Mouse (Mus musculus): ENCODE results near the gene Ttc28. TPM values are rescaled to one million over a fixed set of nuclear protein-coding genes. Genes with fewer than 3 reads are reported as not detected.

The Ttc28 gene
- total RNA-seq, 1 experiment from 2014 or later = 6.3 TPM

DNA sequence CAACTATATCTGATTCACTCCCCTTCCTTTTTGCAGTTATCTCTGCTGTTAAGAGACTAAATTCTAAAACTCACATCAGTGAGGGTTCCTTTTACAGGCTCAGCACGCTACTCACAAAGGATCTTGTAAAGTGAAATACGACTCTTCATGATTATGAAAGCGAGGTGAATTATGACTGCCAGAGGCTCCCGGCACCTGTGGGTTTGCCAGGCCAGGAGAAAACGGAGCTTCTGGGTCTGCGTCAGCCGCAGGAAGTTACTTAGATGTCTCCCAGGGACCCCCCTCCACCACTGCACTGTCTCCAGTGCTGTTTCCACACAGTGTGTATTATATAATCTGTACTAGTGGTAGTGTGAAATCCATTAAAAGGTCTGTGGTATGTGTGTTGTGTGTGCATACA is 233.6 kb downstream of the Ttc28 start:
- ATAC-seq (ENCODE audit: extremely low read depth, insufficient number of reproducible peaks, low FRiP score, poor library complexity, severe bottlenecking) = no peak

- ATAC-seq (ENCODE audit: extremely low read depth, insufficient number of reproducible peaks, low FRiP score, poor library complexity, severe bottlenecking) = no peak
Measured at GRCm38 (mm10) chr5:111113694-111114375, 234.2 kb downstream of the Ttc28 start.

DNA sequence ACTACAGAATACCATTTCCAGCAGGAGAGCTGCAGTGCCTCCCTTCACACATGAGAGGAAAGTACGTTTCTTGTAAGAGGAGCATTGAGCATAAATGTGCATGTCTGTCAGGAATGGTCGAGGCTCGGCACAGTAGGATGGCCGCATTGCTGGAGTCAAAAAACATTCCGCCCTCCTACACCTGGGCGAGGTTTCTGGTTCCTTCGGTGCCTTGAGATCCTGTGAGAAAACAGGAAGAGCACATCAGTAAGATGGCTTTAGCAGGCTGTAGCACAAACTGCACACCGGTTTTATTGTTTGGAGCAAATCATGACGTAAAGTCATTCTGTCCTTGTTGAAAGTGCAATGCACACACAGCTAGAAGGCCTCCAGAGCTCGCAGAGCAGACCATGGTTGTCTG is 235.0 kb downstream of the Ttc28 start:
- ATAC-seq (ENCODE audit: extremely low read depth, insufficient number of reproducible peaks, low FRiP score, poor library complexity, severe bottlenecking) = no peak

DNA sequence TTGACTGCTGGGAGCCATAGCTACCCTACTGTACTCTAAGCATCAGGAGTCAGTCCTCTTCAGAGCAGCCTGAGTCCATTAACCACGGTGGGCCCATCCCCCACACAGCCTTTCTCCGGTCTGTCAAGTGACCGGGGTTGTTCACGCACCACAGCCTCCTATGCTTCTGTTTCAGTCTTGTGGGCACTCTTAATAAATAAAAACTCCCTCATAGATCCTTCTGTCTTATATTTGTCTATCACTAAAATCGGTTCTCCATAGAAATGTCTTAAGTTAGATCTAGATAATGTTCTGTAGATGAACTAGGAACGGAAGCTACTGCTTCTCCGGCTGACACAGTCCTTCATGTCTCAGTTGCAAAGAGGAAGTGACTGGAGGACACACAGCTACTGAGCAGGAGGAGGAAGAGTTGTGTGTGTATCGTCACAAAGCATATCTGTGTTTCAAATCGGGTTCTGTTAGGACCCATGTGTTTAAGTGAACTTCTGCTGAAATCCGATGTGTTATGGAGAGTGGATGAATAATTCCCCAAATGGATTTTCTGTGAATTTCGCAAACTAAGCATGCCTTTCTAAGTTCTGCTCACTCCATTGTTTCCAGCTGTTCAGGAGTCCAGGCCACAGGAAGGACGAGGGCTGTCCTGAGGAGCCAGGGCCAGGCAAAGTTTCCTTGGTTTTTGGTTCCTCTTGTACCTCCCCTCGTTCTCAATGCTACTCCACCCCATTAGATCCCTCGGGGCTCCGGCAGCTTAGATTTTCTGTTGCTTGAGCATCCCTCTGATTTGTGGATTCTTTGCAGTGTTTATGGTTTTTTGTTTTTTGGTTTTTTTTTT is 236.1 kb downstream of the Ttc28 start:
- ATAC-seq (ENCODE audit: extremely low read depth, insufficient number of reproducible peaks, low FRiP score, poor library complexity, severe bottlenecking) = peak; percentile 78

- no peak for ATAC-seq (ENCODE audit: extremely low read depth, insufficient number of reproducible peaks, low FRiP score, poor library complexity, severe bottlenecking)
Measured at GRCm38 (mm10) chr5:111119805-111120204, 240.2 kb downstream of the Ttc28 start.

DNA sequence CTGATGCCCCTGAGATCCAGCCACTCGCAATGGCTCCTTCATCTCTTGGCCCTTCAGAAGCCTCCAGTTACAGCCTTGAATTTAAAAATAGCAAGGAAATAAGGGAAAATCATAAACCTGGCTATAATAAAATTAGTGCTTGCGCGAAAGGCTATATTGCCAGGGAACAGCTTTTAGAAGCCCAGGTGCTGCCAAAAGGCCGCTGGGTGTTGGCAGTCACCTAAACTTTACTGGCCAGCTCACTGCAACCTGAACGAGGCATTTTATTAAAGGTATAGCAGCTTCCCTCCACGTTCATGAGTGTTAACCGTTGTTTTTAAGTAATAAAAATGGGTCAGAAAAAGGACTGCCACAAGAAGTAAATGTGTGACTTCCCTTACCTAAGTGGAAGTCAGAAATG is 240.7 kb downstream of the Ttc28 start:
- no peak for ATAC-seq (ENCODE audit: extremely low read depth, insufficient number of reproducible peaks, low FRiP score, poor library complexity, severe bottlenecking)

DNA sequence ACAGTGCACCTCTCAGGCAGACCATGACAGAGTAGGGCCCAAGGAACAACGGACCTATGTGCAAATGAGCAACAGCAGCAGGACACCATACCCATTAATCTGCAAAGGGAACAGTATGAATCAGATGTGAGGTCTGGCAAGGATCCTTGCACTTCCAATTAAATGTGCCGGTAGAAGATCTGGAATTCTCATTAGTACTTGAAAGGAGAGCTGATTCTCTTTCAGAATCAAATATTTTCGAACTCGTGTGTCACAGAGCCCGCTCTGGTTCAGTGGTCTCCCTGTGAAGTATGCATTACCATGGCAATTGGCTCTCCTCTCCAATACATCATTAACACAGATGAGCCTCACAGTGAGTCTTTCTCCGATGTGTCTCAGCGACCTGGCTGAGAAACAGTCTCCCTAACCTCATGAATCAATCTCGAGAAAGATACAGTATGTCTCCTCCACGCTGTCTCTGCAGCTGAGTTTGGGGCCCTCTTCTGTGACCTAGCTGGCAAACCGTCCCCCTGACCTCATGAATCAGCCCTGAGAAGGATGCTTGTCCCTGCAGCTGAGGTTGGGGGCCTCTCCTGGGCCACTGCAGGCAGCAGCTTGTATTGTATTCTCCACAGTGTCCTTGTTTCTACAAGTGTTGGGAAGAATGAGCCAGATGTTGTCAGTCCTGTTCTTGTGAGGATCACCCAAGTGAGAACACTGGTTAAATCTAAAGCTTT is 241.3 kb downstream of the Ttc28 start:
- no peak for ATAC-seq (ENCODE audit: extremely low read depth, insufficient number of reproducible peaks, low FRiP score, poor library complexity, severe bottlenecking)

GRCm38 (mm10) chr5:111122332-111123049 is 242.9 kb downstream of the Ttc28 start:
- no peak for ATAC-seq (ENCODE audit: extremely low read depth, insufficient number of reproducible peaks, low FRiP score, poor library complexity, severe bottlenecking)

- no peak for ATAC-seq (ENCODE audit: extremely low read depth, insufficient number of reproducible peaks, low FRiP score, poor library complexity, severe bottlenecking)
Measured at GRCm38 (mm10) chr5:111123050-111123746, 243.6 kb downstream of the Ttc28 start.

- no peak for ATAC-seq (ENCODE audit: extremely low read depth, insufficient number of reproducible peaks, low FRiP score, poor library complexity, severe bottlenecking)
Measured at GRCm38 (mm10) chr5:111124620-111125200, 245.1 kb downstream of the Ttc28 start.

DNA sequence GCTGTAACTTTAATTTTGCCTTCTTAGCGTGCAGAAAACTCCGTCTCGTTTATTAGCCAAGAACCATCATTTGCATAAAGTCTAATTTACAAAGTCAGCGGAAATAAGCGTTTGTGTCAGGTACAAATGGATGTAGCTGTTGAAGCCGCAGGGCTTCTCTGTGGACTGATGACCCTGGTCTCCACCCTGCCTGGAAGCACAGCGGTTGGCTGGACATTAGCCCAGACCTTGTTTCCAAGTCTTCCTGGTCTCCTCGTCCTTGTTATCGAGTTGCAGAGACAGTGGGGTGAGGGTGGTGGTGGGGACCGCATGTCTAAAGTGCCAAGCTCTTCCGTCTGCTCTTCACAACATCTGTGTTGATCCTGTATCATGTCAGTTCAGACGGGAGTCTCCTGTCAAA is 246.1 kb downstream of the Ttc28 start:
- ATAC-seq (ENCODE audit: extremely low read depth, insufficient number of reproducible peaks, low FRiP score, poor library complexity, severe bottlenecking) = no peak

DNA sequence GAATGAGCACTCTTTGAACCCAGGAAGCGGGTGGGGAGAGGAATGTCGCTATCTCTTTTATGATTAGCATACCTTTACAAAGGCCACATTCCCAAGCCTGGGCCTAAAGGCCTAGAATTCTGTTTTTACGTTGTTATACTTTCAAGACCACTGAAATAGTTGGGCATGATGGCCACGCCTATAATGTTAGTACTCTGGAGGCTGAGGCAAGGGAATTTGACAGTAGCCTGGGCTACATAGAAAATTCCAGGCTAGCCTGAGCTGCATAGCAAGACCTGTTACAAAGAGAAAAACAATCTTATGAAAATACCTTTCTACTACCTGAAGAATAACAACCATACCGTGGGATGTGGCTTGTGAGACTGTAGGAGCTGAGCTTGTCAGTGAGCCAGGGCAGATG is 248.2 kb downstream of the Ttc28 start:
- no peak for ATAC-seq (ENCODE audit: extremely low read depth, insufficient number of reproducible peaks, low FRiP score, poor library complexity, severe bottlenecking)

GRCm38 (mm10) chr5:111130121-111130520 is 250.5 kb downstream of the Ttc28 start:
- no peak for ATAC-seq (ENCODE audit: extremely low read depth, insufficient number of reproducible peaks, low FRiP score, poor library complexity, severe bottlenecking)

DNA sequence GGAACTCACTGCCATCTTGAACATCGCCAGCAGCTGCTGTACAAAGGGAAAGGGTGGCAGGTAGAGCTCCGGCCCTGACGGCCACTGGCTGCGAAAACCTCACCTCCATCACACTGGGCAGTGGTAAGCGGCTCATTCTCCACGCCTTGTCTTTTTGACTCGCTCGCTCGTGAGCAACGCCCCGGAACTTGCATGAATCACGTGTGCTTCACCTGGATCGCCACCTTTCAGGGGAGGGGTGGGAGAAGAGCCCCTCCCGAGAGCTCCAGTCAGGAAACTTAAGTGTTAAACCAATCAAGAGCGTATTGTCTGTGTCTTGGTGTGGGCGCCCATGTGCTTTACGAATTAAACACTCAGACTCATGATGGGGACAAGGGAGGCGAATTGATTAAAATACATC is 252.0 kb downstream of the Ttc28 start:
- ATAC-seq (ENCODE audit: extremely low read depth, insufficient number of reproducible peaks, low FRiP score, poor library complexity, severe bottlenecking) = no peak

DNA sequence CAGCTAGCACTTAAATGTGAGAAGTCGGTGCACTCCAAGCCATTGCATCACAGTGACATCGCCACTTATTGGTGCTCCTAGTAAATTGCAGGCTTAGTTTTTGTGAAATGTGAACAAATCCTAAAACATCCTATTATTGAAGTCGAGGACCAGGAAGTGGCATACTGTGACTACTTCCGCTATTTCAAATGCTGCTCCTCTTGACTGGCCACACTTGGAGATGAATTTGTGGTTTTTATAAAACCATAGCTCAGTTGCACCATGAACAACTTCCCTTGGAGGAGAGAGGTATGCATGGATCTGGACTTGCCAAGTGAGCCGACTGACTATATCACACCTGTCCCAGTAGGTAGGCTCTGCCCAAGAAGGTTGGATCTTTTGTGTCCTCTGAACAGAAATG is 253.5 kb downstream of the Ttc28 start:
- ATAC-seq (ENCODE audit: extremely low read depth, insufficient number of reproducible peaks, low FRiP score, poor library complexity, severe bottlenecking) = no peak

- no peak for ATAC-seq (ENCODE audit: extremely low read depth, insufficient number of reproducible peaks, low FRiP score, poor library complexity, severe bottlenecking)
Measured at GRCm38 (mm10) chr5:111133754-111134153, 254.2 kb downstream of the Ttc28 start.

DNA sequence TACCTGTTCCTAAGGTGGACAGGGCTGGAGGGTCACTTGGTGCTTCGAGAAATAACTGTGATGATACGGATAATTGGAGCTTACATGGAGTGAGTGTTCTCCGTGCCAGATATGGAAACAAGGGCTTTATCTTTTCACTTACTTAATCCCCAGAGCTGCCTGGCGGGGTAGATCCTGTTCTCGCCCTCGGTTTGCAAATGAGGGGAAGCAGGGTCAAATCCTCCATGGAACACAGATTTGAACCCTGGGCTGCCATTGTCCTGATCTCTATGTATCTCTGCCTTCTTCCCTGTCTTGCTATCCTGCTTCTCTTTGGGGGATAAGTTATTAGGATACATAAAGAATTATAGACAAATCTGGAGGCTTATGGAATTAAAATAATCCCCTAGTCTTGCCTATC is 257.7 kb downstream of the Ttc28 start:
- no peak for ATAC-seq (ENCODE audit: extremely low read depth, insufficient number of reproducible peaks, low FRiP score, poor library complexity, severe bottlenecking)

DNA sequence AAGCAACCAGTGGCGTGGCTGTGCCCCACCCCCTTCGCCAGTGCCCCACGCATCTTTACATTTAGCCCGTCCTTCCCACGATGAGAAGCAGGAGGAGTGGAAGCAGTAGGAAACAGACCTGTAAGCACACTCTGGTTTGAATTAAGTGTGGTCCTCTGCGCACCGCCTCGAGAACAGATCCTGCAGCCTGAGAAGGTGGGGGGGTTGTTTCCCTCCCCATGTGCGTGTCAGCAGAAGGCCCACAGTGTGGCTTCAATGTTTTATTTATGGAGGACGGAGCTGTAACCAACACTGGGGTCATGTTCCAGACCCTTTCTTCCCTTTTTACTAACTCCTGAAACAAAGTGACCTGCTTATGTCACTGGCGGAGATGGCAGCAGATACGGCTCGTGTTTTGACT is 258.1 kb downstream of the Ttc28 start:
- no peak for ATAC-seq (ENCODE audit: extremely low read depth, insufficient number of reproducible peaks, low FRiP score, poor library complexity, severe bottlenecking)
